In the genomic region with DNA sequence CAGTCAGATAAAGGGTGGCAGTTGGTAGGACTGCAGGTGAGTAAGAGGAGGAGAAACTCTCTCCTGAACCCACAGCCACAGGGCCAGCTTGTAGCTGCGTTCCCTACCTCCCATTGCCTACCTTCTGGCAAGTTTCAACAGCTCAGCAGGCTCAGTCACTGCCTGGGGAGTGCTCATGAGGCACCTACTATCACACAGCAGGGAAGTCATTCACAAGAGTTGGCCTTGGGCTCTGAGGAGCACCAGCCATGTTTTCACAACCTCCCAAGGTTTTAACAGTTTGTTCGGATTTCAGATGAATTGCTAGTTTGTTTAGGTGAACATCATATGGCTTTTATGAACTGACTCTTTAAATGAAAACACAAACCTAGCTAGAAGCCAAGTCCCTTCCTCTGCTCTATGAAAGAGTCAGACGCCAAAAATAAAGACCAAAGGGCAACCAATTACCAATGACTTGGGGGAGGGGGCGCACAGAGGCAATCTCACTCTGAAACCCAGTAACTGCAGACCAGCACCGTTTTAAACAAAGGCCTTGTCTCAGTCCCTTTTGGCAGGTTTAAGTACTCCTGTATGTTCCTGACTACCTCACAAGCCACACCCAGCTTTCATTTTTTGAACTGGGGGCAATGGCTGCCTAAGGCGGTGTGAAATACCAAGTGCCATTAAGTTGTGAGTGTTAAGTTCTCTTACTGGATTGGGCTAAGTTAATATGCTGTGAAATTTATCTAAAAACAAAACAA, we compare ENCODE assay signal across 29 mouse cellular contexts. TPM values are rescaled to one million over a fixed set of nuclear protein-coding genes. Genes with fewer than 3 reads are reported as not detected.
DNase-seq lines count a peak whose midpoint lies in the region; ATAC-seq and TF ChIP-seq lines count a peak whose summit lies in the region.
"Had no signal": no experiment of that assay in that cellular context is flagged by ENCODE, and none has a peak within 500 bp of the region (broad histone marks: within the 10 kb centered on the region; RNA-seq: fewer than 3 reads in every experiment).

No protein-coding gene starts in this region.

- peak overlapping the region; percentile 59 for H3K27ac ChIP-seq in gastrocnemius, adult 2 months
- H3K27ac ChIP-seq in intestine, embryonic 15.5 days: no peak overlapping the region
- H3K27ac ChIP-seq: embryonic facial prominence, embryonic 15.5 days; forebrain, embryonic 10.5 days; heart, embryonic 10.5 days; hindbrain, embryonic 13.5 days; hindbrain, postnatal 0 days had no signal

- no peak for ATAC-seq in intestine, embryonic 15.5 days
- ATAC-seq: activated CD4-positive, CD25-positive, alpha-beta regulatory T cell, adult 4 months; forebrain, embryonic 14.5 days; hindbrain, postnatal 0 days had no signal

- intact Hi-C loops in gastrocnemius, adult 2 months (cut with DNase I): no loop called here

- no peaks in the 10 kb centered on the region for H3K9me3 ChIP-seq in E14TG2a.4 (ENCODE audit: low read length)
- H3K9me3 ChIP-seq in intestine, embryonic 15.5 days: no peaks in the 10 kb centered on the region
- H3K9me3 ChIP-seq: embryonic facial prominence, embryonic 15.5 days; forebrain, embryonic 10.5 days; G1E; heart, embryonic 10.5 days; hindbrain, embryonic 13.5 days had no signal

- H3K4me2 ChIP-seq in intestine, embryonic 15.5 days (replicated peaks): no peak overlapping the region
- H3K4me2 ChIP-seq: embryonic facial prominence, embryonic 15.5 days had no signal

- H3K27me3 ChIP-seq in E14TG2a.4 (ENCODE audit: insufficient read depth, low read length): no peaks in the 10 kb centered on the region
- no peaks in the 10 kb centered on the region for H3K27me3 ChIP-seq in intestine, embryonic 15.5 days (replicated peaks)
- H3K27me3 ChIP-seq: embryonic facial prominence, embryonic 15.5 days; hindbrain, embryonic 13.5 days had no signal

- no peak overlapping the region for H3K9ac ChIP-seq in intestine, embryonic 15.5 days
- H3K9ac ChIP-seq: embryonic facial prominence, embryonic 15.5 days; hindbrain, embryonic 13.5 days had no signal

- no peak overlapping the region for H3K4me3 ChIP-seq in gastrocnemius, adult 2 months
- H3K4me3 ChIP-seq in E14TG2a.4 (replicated peaks; ENCODE audit: low read length): peak overlapping the region; percentile 35
- no peak overlapping the region for H3K4me3 ChIP-seq in intestine, embryonic 15.5 days (replicated peaks)
- H3K4me3 ChIP-seq: embryonic facial prominence, embryonic 15.5 days; erythroblast, embryonic 14.5 days; forebrain, embryonic 10.5 days; heart, embryonic 10.5 days had no signal

- DNase-seq in adrenal gland, postnatal 10 days: peak; percentile 30
- DNase-seq in adrenal gland, adult 2 months: no peak
- no peak for DNase-seq in gastrocnemius, adult 2 months
- DNase-seq in gastrocnemius, adult 8-10 months (ENCODE audit: low spot score in 2 of 2): no peak
- DNase-seq in R1 (ENCODE audit: low read depth, low spot score): peak; percentile 65
- no peak for DNase-seq in layer of hippocampus, postnatal 14 days (ENCODE audit: low spot score in 2 of 2)
- DNase-seq: cerebellum, adult 8-10 months; cerebellum, postnatal 25 days; gastrocnemius, postnatal 10 days; heart, adult 18-20 months; heart, postnatal 10 days; heart, postnatal 4 days; kidney, adult 2 months had no signal

- peaks cover 82% of the 10 kb centered on the region for H3K36me3 ChIP-seq in E14TG2a.4 (ENCODE audit: insufficient read depth, low read length)
- peaks cover 38% of the 10 kb centered on the region for H3K36me3 ChIP-seq in intestine, embryonic 15.5 days

- TF ChIP-seq CTCF in gastrocnemius, adult 2 months (IDR thresholded peaks at IDR 0.05): no peak
- TF ChIP-seq CTCF in E14TG2a.4 (conservative IDR thresholded peaks at IDR 0.05; ENCODE audit: low read length): no peak

- 82% methylated on average over 6 of the region's 6 CpGs for WGBS in intestine, embryonic 15.5 days

- peaks cover 80% of the 10 kb centered on the region for H3K4me1 ChIP-seq in E14TG2a.4 (replicated peaks; ENCODE audit: low read depth, low read length)
- H3K4me1 ChIP-seq in intestine, embryonic 15.5 days (replicated peaks): peaks cover 8% of the 10 kb centered on the region; the same call in 1 of the 2 replicates

RNA-seq across cellular contexts. Expression of gene Ywhag, which starts 4.6 kb away (rescaled TPM):
- total RNA-seq in adrenal gland, postnatal 10 days (2021): 100 to 1,000 TPM; 413 to 414 TPM
- total RNA-seq in adrenal gland, adult 2 months (2021): 100 to 1,000 TPM; 563 to 611 TPM
- 227 and 268 TPM in 2 replicates for polyA plus RNA-seq in adrenal gland, adult 2 months (2012; rRNA removed)
- total RNA-seq in gastrocnemius, adult 2 months (2021): 100 to 1,000 TPM; 289 to 303 TPM
- 100 to 1,000 TPM; 306 to 315 (median 309) TPM for total RNA-seq in gastrocnemius, adult 8-10 months (2022)
- 151 and 154 TPM in 2 replicates for polyA plus RNA-seq in intestine, embryonic 15.5 days (2015; fragmentation: Nextera tagmentation; extraction: Ambion mirVana)
- 1,000 to 10,000 TPM; 1,522 to 1,558 TPM for total RNA-seq in layer of hippocampus, postnatal 14 days (2021)

RNA-seq across cellular contexts. Expression of gene Hspb1, which starts 42.1 kb away (rescaled TPM):
- total RNA-seq in adrenal gland, postnatal 10 days (2021): 10 to 100 TPM; 68.2 to 90.0 TPM
- total RNA-seq in adrenal gland, adult 2 months (2021): 100 to 1,000 TPM; 236 to 614 TPM
- polyA plus RNA-seq in adrenal gland, adult 2 months (2012; rRNA removed): 309 and 678 TPM in 2 replicates
- 100 to 1,000 TPM; 253 to 325 TPM for total RNA-seq in gastrocnemius, adult 2 months (2021)
- 100 to 1,000 TPM; 202 to 250 (median 231) TPM for total RNA-seq in gastrocnemius, adult 8-10 months (2022)
- polyA plus RNA-seq in intestine, embryonic 15.5 days (2015; fragmentation: Nextera tagmentation; extraction: Ambion mirVana): 113 and 116 TPM in 2 replicates
- total RNA-seq in layer of hippocampus, postnatal 14 days (2021): 10 to 100 TPM in 1 of 2 experiments, 1 to 10 TPM in 1; 7.1 to 10.5 TPM
- total RNA-seq: G1E had no signal
- polyA plus RNA-seq: activated CD4-positive, CD25-positive, alpha-beta regulatory T cell, adult 4 months; G1E had no signal

RNA-seq across cellular contexts. Expression of gene Ssc4d, which starts 44.5 kb away (rescaled TPM):
- total RNA-seq in adrenal gland, postnatal 10 days (2021): 1 to 10 TPM; 1.9 to 2.3 TPM
- 1 to 10 TPM; 2.8 to 3.1 TPM for total RNA-seq in adrenal gland, adult 2 months (2021)
- polyA plus RNA-seq in adrenal gland, adult 2 months (2012; rRNA removed): 4.3 and 11.1 TPM in 2 replicates
- total RNA-seq in gastrocnemius, adult 2 months (2021): under 1 TPM; 0.22 to 0.59 TPM
- total RNA-seq in gastrocnemius, adult 8-10 months (2022): under 1 TPM in 3 of 4 experiments, not detected in 1; 0.29 to 0.65 (median 0.53) TPM
- polyA plus RNA-seq in intestine, embryonic 15.5 days (2015; fragmentation: Nextera tagmentation; extraction: Ambion mirVana): 2.5 and 2.9 TPM in 2 replicates
- total RNA-seq in layer of hippocampus, postnatal 14 days (2021): 1 to 10 TPM; 1.7 to 2.0 TPM

RNA-seq across cellular contexts. Expression of gene Zp3, which starts 50.0 kb away (rescaled TPM):
- under 1 TPM in 1 of 2 experiments, not detected in 1; 0.30 TPM for total RNA-seq in adrenal gland, postnatal 10 days (2021)
- total RNA-seq in adrenal gland, adult 2 months (2021): not detected
- polyA plus RNA-seq in adrenal gland, adult 2 months (2012; rRNA removed): not detected in 2 replicates
- not detected for total RNA-seq in gastrocnemius, adult 2 months (2021)
- not detected for total RNA-seq in gastrocnemius, adult 8-10 months (2022)
- 0.80 and 1.5 TPM in 2 replicates for polyA plus RNA-seq in intestine, embryonic 15.5 days (2015; fragmentation: Nextera tagmentation; extraction: Ambion mirVana)
- not detected for total RNA-seq in layer of hippocampus, postnatal 14 days (2021)
- total RNA-seq: adrenal gland, adult 18-20 months; G1E; gastrocnemius, postnatal 10 days; gastrocnemius, postnatal 4 days; heart, adult 18-20 months; heart, postnatal 10 days; heart, postnatal 4 days had no signal
- polyA plus RNA-seq: activated CD4-positive, CD25-positive, alpha-beta regulatory T cell, adult 4 months; C2C12; erythroblast, embryonic 14.5 days; G1E; heart, embryonic 10.5 days; heart, embryonic 14.5 days; intestine, embryonic 14.5 days had no signal

Comparison
In these comparisons a context has a peak if more than half of its experiments do, and no peak if none do; other contexts are left out.
1. DNase-seq: peak in adrenal gland, postnatal 10 days (single experiment) and R1 (single experiment); none in adrenal gland, adult 2 months (single experiment), gastrocnemius, adult 2 months (single experiment), gastrocnemius, adult 8-10 months (0 of 2) and layer of hippocampus, postnatal 14 days (0 of 2).
2. RNA of gene Hspb1, which starts 42.1 kb away (total RNA-seq): 236 to 614 TPM in adrenal gland, adult 2 months, 253 to 325 TPM in gastrocnemius, adult 2 months, 202 to 250 TPM in gastrocnemius, adult 8-10 months and 68.2 to 90.0 TPM in adrenal gland, postnatal 10 days; 7.1 to 10.5 TPM in layer of hippocampus, postnatal 14 days; every median in the first group is over 4 times any median in the second.